Comparison of ENCODE assay signal across 9 mouse cellular contexts in genomic region chr2:121354378-121354777, GRCm38 (mm10). TPM values are rescaled to one million over a fixed set of nuclear protein-coding genes. Genes with fewer than 3 reads are reported as not detected.
DNase-seq lines count a peak whose midpoint lies in the region; ATAC-seq and TF ChIP-seq lines count a peak whose summit lies in the region.
"Had no signal": no experiment of that assay in that cellular context is flagged by ENCODE, and none has a peak within 500 bp of the region (broad histone marks: within the 10 kb centered on the region; RNA-seq: fewer than 3 reads in every experiment).

No protein-coding gene starts in this region.

- H3K79me2 ChIP-seq in heart, adult 2 months (replicated peaks; ENCODE audit: control insufficient read depth, insufficient read depth, low read length): no peaks in the 10 kb centered on the region

- no peak for TF ChIP-seq CTCF in heart, adult 2 months (IDR thresholded peaks at IDR 0.05)
- TF ChIP-seq CTCF in ES-Bruce4 (IDR thresholded peaks at IDR 0.05; ENCODE audit: low read depth, low read length): no peak
- TF ChIP-seq CTCF in forebrain, postnatal 0 days (IDR thresholded peaks at IDR 0.05; ENCODE audit: low read depth): no peak

- no peaks in the 10 kb centered on the region for H3K36me3 ChIP-seq in heart, adult 2 months (ENCODE audit: control insufficient read depth, insufficient read depth, low read length)
- H3K36me3 ChIP-seq in ES-Bruce4 (ENCODE audit: control insufficient read depth, insufficient read depth, low read length, poor library complexity, severe bottlenecking): no peaks in the 10 kb centered on the region
- peaks cover 6% of the 10 kb centered on the region for H3K36me3 ChIP-seq in forebrain, postnatal 0 days (ENCODE audit: insufficient read depth)

- H3K9ac ChIP-seq in heart, adult 2 months (ENCODE audit: low read depth, low read length): peak overlapping the region; percentile 84
- H3K9ac ChIP-seq in ES-Bruce4 (ENCODE audit: low read depth, poor library complexity, severe bottlenecking): peak overlapping the region; percentile 75
- H3K9ac ChIP-seq in forebrain, postnatal 0 days: peak overlapping the region; percentile 84

- H3K27ac ChIP-seq in heart, adult 2 months: peak overlapping the region; percentile 85
- no peak overlapping the region for H3K27ac ChIP-seq in ES-Bruce4 (ENCODE audit: insufficient read depth, low read length)
- peak overlapping the region; percentile 80 for H3K27ac ChIP-seq in forebrain, postnatal 0 days (ENCODE audit: low read depth, low read length)

- H3K4me3 ChIP-seq in heart, adult 2 months: peak overlapping the region; percentile 62
- H3K4me3 ChIP-seq in ES-Bruce4 (ENCODE audit: low read depth, low read length): peak overlapping the region; percentile 71
- peak overlapping the region; percentile 70 for H3K4me3 ChIP-seq in forebrain, postnatal 0 days (ENCODE audit: low read depth, low read length)

- no peak for TF ChIP-seq EP300 in heart, adult 2 months (IDR thresholded peaks at IDR 0.05; ENCODE audit: insufficient read depth, low read depth, low read length)
- no peak for TF ChIP-seq EP300 in ES-Bruce4 (IDR thresholded peaks at IDR 0.05; ENCODE audit: insufficient read depth, low read depth, low read length)

- no peak for DNase-seq in heart, adult 2 months
- DNase-seq in heart, adult 11 months: no peak
- DNase-seq in forebrain, postnatal 0 days: no peak
- DNase-seq in layer of hippocampus, postnatal 36 days: no peak
- no peak for DNase-seq in ovary, postnatal 36 days (ENCODE audit: low spot score)

- no peak for TF ChIP-seq POLR2A in heart, adult 2 months (IDR thresholded peaks at IDR 0.05; ENCODE audit: insufficient read depth, low read depth, low read length)
- TF ChIP-seq POLR2A in ES-Bruce4 (IDR thresholded peaks at IDR 0.05; ENCODE audit: insufficient read depth, low read length): no peak

- H3K4me2 ChIP-seq in forebrain, postnatal 0 days (ENCODE audit: low read depth): peak overlapping the region; percentile 86

- peaks cover 7% of the 10 kb centered on the region for H3K27me3 ChIP-seq in heart, adult 2 months (ENCODE audit: control insufficient read depth, insufficient read depth, low read length)
- no peaks in the 10 kb centered on the region for H3K27me3 ChIP-seq in ES-Bruce4 (ENCODE audit: control insufficient read depth, insufficient read depth, low read length, poor library complexity, severe bottlenecking)
- H3K27me3 ChIP-seq in forebrain, postnatal 0 days (ENCODE audit: insufficient read depth, low read length): 0 out of 2 replicates have a peak, but pooled peaks cover 13% of the 10 kb centered on the region

- ATAC-seq in forebrain, postnatal 0 days: no peak
- peak; percentile 9; the same call in 1 of the 2 replicates for ATAC-seq in megakaryocyte-erythroid progenitor cell, adult 5-6 weeks (replicated peaks; ENCODE audit: low FRiP score, low TSS enrichment, poor library complexity, severe bottlenecking)
- no peak for ATAC-seq in inflammation-experienced regulatory T-cells, adult 6 months

- WGBS in heart, adult 2 months: 2% methylated on average over 6 of the region's 6 CpGs
- 4% methylated on average over 6 of the region's 6 CpGs for WGBS in forebrain, postnatal 0 days

- intact Hi-C loops in heart, adult 2 months (cut with DNase I): loop anchor here (5.0 kb wide), 1 partner anchor 58 kb away; the partner anchor contains the start of genes Catsper2 and Pdia3

- no peaks in the 10 kb centered on the region; the same call in none of the 2 replicates for H3K4me1 ChIP-seq in heart, adult 2 months (ENCODE audit: control insufficient read depth, insufficient read depth, low read length)
- H3K4me1 ChIP-seq in ES-Bruce4 (ENCODE audit: control insufficient read depth, insufficient read depth, low read length): no peaks in the 10 kb centered on the region
- no peaks in the 10 kb centered on the region for H3K4me1 ChIP-seq in forebrain, postnatal 0 days (ENCODE audit: insufficient read depth)

- no peaks in the 10 kb centered on the region for H3K9me3 ChIP-seq in ES-Bruce4 (replicated peaks; ENCODE audit: control insufficient read depth, insufficient read depth, low read length, poor library complexity, severe bottlenecking)
- H3K9me3 ChIP-seq in forebrain, postnatal 0 days (ENCODE audit: low read length): no peaks in the 10 kb centered on the region

RNA-seq across cellular contexts. Expression of gene Ppip5k1, which starts 0.8 kb away (rescaled TPM):
- 10 to 100 TPM; 85.1 to 93.6 TPM for total RNA-seq in heart, adult 2 months (2021)
- polyA plus RNA-seq in heart, adult 2 months (2012; rRNA removed): 44.3 and 65.0 TPM in 2 replicates
- polyA plus RNA-seq in ES-Bruce4 (2011; ENCODE audit: insufficient read depth, insufficient read length, low read depth, missing spikeins): 14.9 TPM in 2 replicates
- total RNA-seq in forebrain, postnatal 0 days (2014; rRNA removed): 11.1 and 12.4 TPM in 2 replicates
- 10.9 and 13.6 TPM in 2 replicates for polyA plus RNA-seq in forebrain, postnatal 0 days (2015; fragmentation: Nextera tagmentation; extraction: Ambion mirVana)
- total RNA-seq in megakaryocyte-erythroid progenitor cell, adult 5-6 weeks (2014; fragmentation: Nextera tagmentation): 8.4 and 14.2 TPM in 2 replicates
- 8.2 and 10.1 TPM in 2 replicates for total RNA-seq in megakaryocyte-erythroid progenitor cell, adult 5-6 weeks (2017)
- 10 to 100 TPM in 2 of 3 experiments, 1 to 10 TPM in 1; 7.2 to 12.5 (median 11.8) TPM for polyA plus RNA-seq in inflammation-experienced regulatory T-cells, adult 6 months (2017; shearing (Covaris generic))
- total RNA-seq in layer of hippocampus, postnatal 36 days (2021): 100 to 1,000 TPM in 1 of 2 experiments, 10 to 100 TPM in 1; 98.7 to 107 TPM

RNA-seq across cellular contexts. Expression of gene Ckmt1, which starts 3.1 kb away (rescaled TPM):
- 1 to 10 TPM; 1.0 to 2.1 TPM for total RNA-seq in heart, adult 2 months (2021)
- polyA plus RNA-seq in heart, adult 2 months (2012; rRNA removed): 4.7 and 5.3 TPM in 2 replicates
- 23.2 and 28.4 TPM in 2 replicates for polyA plus RNA-seq in ES-Bruce4 (2011; ENCODE audit: insufficient read depth, insufficient read length, low read depth, missing spikeins)
- 73.2 and 77.4 TPM in 2 replicates for total RNA-seq in forebrain, postnatal 0 days (2014; rRNA removed)
- 69.3 and 80.6 TPM in 2 replicates for polyA plus RNA-seq in forebrain, postnatal 0 days (2015; fragmentation: Nextera tagmentation; extraction: Ambion mirVana)
- total RNA-seq in megakaryocyte-erythroid progenitor cell, adult 5-6 weeks (2014; fragmentation: Nextera tagmentation): not detected in 2 replicates
- total RNA-seq in megakaryocyte-erythroid progenitor cell, adult 5-6 weeks (2017): not detected in 2 replicates
- polyA plus RNA-seq in inflammation-experienced regulatory T-cells, adult 6 months (2017; shearing (Covaris generic)): 1 to 10 TPM in 2 of 3 experiments, under 1 TPM in 1; 0.65 to 1.2 (median 1.1) TPM
- 100 to 1,000 TPM; 376 to 384 TPM for total RNA-seq in layer of hippocampus, postnatal 36 days (2021)
- total RNA-seq: hematopoietic stem cell, adult 5-6 weeks had no signal

RNA-seq across cellular contexts. Expression of gene Strc, which starts 32.6 kb away (rescaled TPM):
- not detected for total RNA-seq in heart, adult 2 months (2021)
- 0.09 and 0.10 TPM in 2 replicates for polyA plus RNA-seq in heart, adult 2 months (2012; rRNA removed)
- polyA plus RNA-seq in ES-Bruce4 (2011; ENCODE audit: insufficient read depth, insufficient read length, low read depth, missing spikeins): not detected in 2 replicates
- not detected in 2 replicates for total RNA-seq in forebrain, postnatal 0 days (2014; rRNA removed)
- polyA plus RNA-seq in forebrain, postnatal 0 days (2015; fragmentation: Nextera tagmentation; extraction: Ambion mirVana): not detected in 2 replicates
- total RNA-seq in megakaryocyte-erythroid progenitor cell, adult 5-6 weeks (2014; fragmentation: Nextera tagmentation): not detected in 2 replicates
- not detected in 2 replicates for total RNA-seq in megakaryocyte-erythroid progenitor cell, adult 5-6 weeks (2017)
- under 1 TPM; 0.18 to 0.63 (median 0.54) TPM for polyA plus RNA-seq in inflammation-experienced regulatory T-cells, adult 6 months (2017; shearing (Covaris generic))
- total RNA-seq in layer of hippocampus, postnatal 36 days (2021): 1 to 10 TPM in 1 of 2 experiments, under 1 TPM in 1; 0.63 to 1.5 TPM
- total RNA-seq: hematopoietic stem cell, adult 5-6 weeks had no signal

RNA-seq across cellular contexts. Expression of gene Pdia3, which starts 59.2 kb away (rescaled TPM):
- 100 to 1,000 TPM; 145 to 148 TPM for total RNA-seq in heart, adult 2 months (2021)
- 76.0 and 96.6 TPM in 2 replicates for polyA plus RNA-seq in heart, adult 2 months (2012; rRNA removed)
- 486 and 515 TPM in 2 replicates for polyA plus RNA-seq in ES-Bruce4 (2011; ENCODE audit: insufficient read depth, insufficient read length, low read depth, missing spikeins)
- total RNA-seq in forebrain, postnatal 0 days (2014; rRNA removed): 63.4 and 69.9 TPM in 2 replicates
- polyA plus RNA-seq in forebrain, postnatal 0 days (2015; fragmentation: Nextera tagmentation; extraction: Ambion mirVana): 215 and 267 TPM in 2 replicates
- 98.2 and 163 TPM in 2 replicates for total RNA-seq in megakaryocyte-erythroid progenitor cell, adult 5-6 weeks (2014; fragmentation: Nextera tagmentation)
- 198 and 215 TPM in 2 replicates for total RNA-seq in megakaryocyte-erythroid progenitor cell, adult 5-6 weeks (2017)
- polyA plus RNA-seq in inflammation-experienced regulatory T-cells, adult 6 months (2017; shearing (Covaris generic)): 1,000 to 10,000 TPM in 2 of 3 experiments, 100 to 1,000 TPM in 1; 491 to 1,229 (median 1,150) TPM
- 100 to 1,000 TPM; 219 to 255 TPM for total RNA-seq in layer of hippocampus, postnatal 36 days (2021)

RNA-seq across cellular contexts. Expression of gene Catsper2, which starts 59.2 kb away (rescaled TPM):
- 1 to 10 TPM; 3.8 to 4.2 TPM for total RNA-seq in heart, adult 2 months (2021)
- polyA plus RNA-seq in heart, adult 2 months (2012; rRNA removed): 3.4 and 4.3 TPM in 2 replicates
- 1.9 and 2.5 TPM in 2 replicates for polyA plus RNA-seq in ES-Bruce4 (2011; ENCODE audit: insufficient read depth, insufficient read length, low read depth, missing spikeins)
- 4.9 and 7.2 TPM in 2 replicates for total RNA-seq in forebrain, postnatal 0 days (2014; rRNA removed)
- polyA plus RNA-seq in forebrain, postnatal 0 days (2015; fragmentation: Nextera tagmentation; extraction: Ambion mirVana): 2.4 and 3.3 TPM in 2 replicates
- 0.44 and 3.3 TPM in 2 replicates for total RNA-seq in megakaryocyte-erythroid progenitor cell, adult 5-6 weeks (2014; fragmentation: Nextera tagmentation)
- 0.56 and 1.3 TPM in 2 replicates for total RNA-seq in megakaryocyte-erythroid progenitor cell, adult 5-6 weeks (2017)
- polyA plus RNA-seq in inflammation-experienced regulatory T-cells, adult 6 months (2017; shearing (Covaris generic)): 1 to 10 TPM; 2.4 to 6.2 (median 3.1) TPM
- 1 to 10 TPM; 5.7 to 6.4 TPM for total RNA-seq in layer of hippocampus, postnatal 36 days (2021)

Comparison
In these comparisons a context has a peak if more than half of its experiments do, and no peak if none do; other contexts are left out.
1. RNA of gene Ckmt1, which starts 3.1 kb away (total RNA-seq): 376 to 384 TPM in layer of hippocampus, postnatal 36 days and 73.2 to 77.4 TPM in forebrain, postnatal 0 days; 1.0 to 2.1 TPM in heart, adult 2 months and not detected in megakaryocyte-erythroid progenitor cell, adult 5-6 weeks; every median in the first group is over 10 times any median in the second.
2. Peak in every context shown above with its lines, with median percentiles within 50 percentile points of each other: H3K4me3 ChIP-seq and H3K9ac ChIP-seq.